Mouse (Mus musculus) MEL (cell line): ENCODE measurements at regions not wholly inside any gene's neighbourhood (a gene's known extent, or its start where the extent isn't known, plus 50 kb on each side); places are given as distances from the start of the nearest gene placed in this dataset.

Experiments
- DNase-seq: peaks from one replicate; pipeline ENCODE4 v3.0.0; 2011; ENCODE audit warnings: low read depth, low spot score
- H3K27ac ChIP-seq: 2 replicates; pipeline ENCODE4 v1.5.1; 2012; ENCODE audit warnings: low read depth, mild to moderate bottlenecking, control low read depth, low read length, moderate library complexity; ENCODE audit not compliant: control insufficient read depth
- H3K27me3 ChIP-seq, 2 experiments: fragments of 150-350 bp in 1 of 2; sonication (generic) in 1 of 2; 2 replicates each; pipeline ENCODE4 v1.6.1; 2012; ENCODE audit warnings: low read length in 2 of 2, mild to moderate bottlenecking in 2 of 2, improper control_type of control experiment in 1 of 2, moderate library complexity in 1 of 2; ENCODE audit not compliant: insufficient read depth in 2 of 2, control insufficient read depth in 1 of 2
- H3K36me3 ChIP-seq, 2 experiments: 2 replicates each; pipeline ENCODE4 v1.6.1; 2012 to 2014; ENCODE audit warnings: low read length in 2 of 2, improper control_type of control experiment in 1 of 2, inconsistent platforms in 1 of 2, mild to moderate bottlenecking in 1 of 2; ENCODE audit not compliant: insufficient read depth in 2 of 2, control insufficient read depth in 1 of 2
- H3K4me1 ChIP-seq, 2 experiments: fragments of 150-350 bp in 1 of 2; sonication (generic) in 1 of 2; 2 replicates each; pipeline ENCODE4 v1.6.1; 2012; ENCODE audit warnings: low read length in 2 of 2, improper control_type of control experiment in 1 of 2, mild to moderate bottlenecking in 1 of 2; ENCODE audit not compliant: insufficient read depth in 2 of 2, control insufficient read depth in 1 of 2
- H3K4me3 ChIP-seq, 2 experiments: fragments of 150-350 bp in 1 of 2; sonication (generic) in 1 of 2; 2 replicates each; pipeline ENCODE4 v1.5.1; 2012; ENCODE audit warnings: low read depth in 2 of 2, low read length in 2 of 2, mild to moderate bottlenecking in 2 of 2, moderate library complexity in 2 of 2, control low read depth in 1 of 2, improper control_type of control experiment in 1 of 2; ENCODE audit not compliant: control insufficient read depth in 1 of 2, insufficient read depth in 1 of 2
- H3K79me2 ChIP-seq: 2 replicates; pipeline ENCODE4 v1.6.1; 2012; ENCODE audit warnings: mild to moderate bottlenecking, low read length, moderate library complexity; ENCODE audit not compliant: control insufficient read depth, poor library complexity, insufficient read depth
- H3K9ac ChIP-seq: 2 replicates; pipeline ENCODE4 v1.6.1; 2012; ENCODE audit warnings: low read depth, mild to moderate bottlenecking, control low read depth, low read length, moderate library complexity; ENCODE audit not compliant: control insufficient read depth, poor library complexity, severe bottlenecking
- H3K9me3 ChIP-seq: fragments of 150-350 bp; sonication (generic); replicated peaks from 2 replicates; pipeline ENCODE4 v1.6.1; 2012; ENCODE audit warnings: mild to moderate bottlenecking, low read length, improper control_type of control experiment, moderate library complexity; ENCODE audit not compliant: insufficient read depth
- CHD1 ChIP-seq: IDR thresholded peaks from 2 replicates; pipeline ENCODE4 v1.6.1; 2012; ENCODE audit warnings: low read depth, mild to moderate bottlenecking, inconsistent platforms, low read length, improper control_type of control experiment
- CTCF ChIP-seq, 3 experiments: IDR thresholded peaks in 2 of 3; conservative IDR thresholded peaks in 1 of 3; 2 replicates each; pipeline ENCODE4 v1.5.1; 2011 to 2012; ENCODE audit warnings: low read length in 3 of 3, low read depth in 2 of 3, mild to moderate bottlenecking in 2 of 3, improper control_type of control experiment in 1 of 3, inconsistent platforms in 1 of 3, mixed read lengths in 1 of 3, moderate library complexity in 1 of 3; ENCODE audit not compliant: control insufficient read depth in 1 of 3, insufficient read depth in 1 of 3, poor library complexity in 1 of 3, severe bottlenecking in 1 of 3
- E2F4 ChIP-seq: IDR thresholded peaks from 2 replicates; pipeline ENCODE4 v1.6.1; 2011; ENCODE audit warnings: low read depth, low read length, improper control_type of control experiment, borderline replicate concordance
- ELF1 ChIP-seq: IDR thresholded peaks from 2 replicates; pipeline ENCODE4 v1.6.1; 2014; ENCODE audit warnings: low read depth, mild to moderate bottlenecking, inconsistent platforms, low read length, improper control_type of control experiment, moderate library complexity
- EP300 ChIP-seq, 2 experiments: IDR thresholded peaks; 2 replicates each; pipeline ENCODE4 v1.6.1; 2011; ENCODE audit warnings: improper control_type of control experiment in 2 of 2, low read length in 2 of 2, low read depth in 1 of 2, mild to moderate bottlenecking in 1 of 2
- ETS1 ChIP-seq: IDR thresholded peaks from 2 replicates; pipeline ENCODE4 v1.6.1; 2012; ENCODE audit warnings: low read depth, mild to moderate bottlenecking, inconsistent platforms, low read length, improper control_type of control experiment, moderate library complexity
- GATA1 ChIP-seq: IDR thresholded peaks from 2 replicates; pipeline ENCODE4 v1.6.1; 2011; ENCODE audit warnings: low read depth, low read length, improper control_type of control experiment
- KAT2A ChIP-seq: conservative IDR thresholded peaks from 2 replicates; pipeline ENCODE4 v1.6.1; 2012; ENCODE audit warnings: low read depth, low read length, improper control_type of control experiment, inconsistent platforms
- MAX ChIP-seq: IDR thresholded peaks from 2 replicates; pipeline ENCODE4 v1.6.1; 2011; ENCODE audit warnings: low read length, improper control_type of control experiment
- MXI1 ChIP-seq: IDR thresholded peaks from 2 replicates; pipeline ENCODE4 v1.6.1; 2011; ENCODE audit warnings: mild to moderate bottlenecking, low read depth, low read length, improper control_type of control experiment
- NELFE ChIP-seq: IDR thresholded peaks from 2 replicates; pipeline ENCODE4 v1.6.1; 2011; ENCODE audit warnings: low read depth, low read length, improper control_type of control experiment
- NRF1 ChIP-seq: IDR thresholded peaks from 2 replicates; pipeline ENCODE4 v1.6.1; 2014; ENCODE audit warnings: low read depth, mild to moderate bottlenecking, inconsistent platforms, low read length, improper control_type of control experiment, moderate library complexity; ENCODE audit not compliant: poor library complexity, insufficient read depth, severe bottlenecking
- POLR2A ChIP-seq, 2 experiments: IDR thresholded peaks; 2 replicates each; pipeline ENCODE4 v1.6.1; 2011 to 2012; ENCODE audit warnings: low read length in 2 of 2, mild to moderate bottlenecking in 2 of 2, control low read depth in 1 of 2, improper control_type of control experiment in 1 of 2, low read depth in 1 of 2, moderate library complexity in 1 of 2; ENCODE audit not compliant: control insufficient read depth in 1 of 2, insufficient read depth in 1 of 2, poor library complexity in 1 of 2
- POLR2AphosphoS5 ChIP-seq: IDR thresholded peaks from 2 replicates; pipeline ENCODE4 v1.6.1; 2012; ENCODE audit warnings: low read depth, borderline replicate concordance, mild to moderate bottlenecking, inconsistent platforms, low read length, moderate library complexity, mixed read lengths
- RCOR1 ChIP-seq: IDR thresholded peaks from 2 replicates; pipeline ENCODE4 v1.6.1; 2012; ENCODE audit warnings: low read depth, mild to moderate bottlenecking, inconsistent platforms, low read length, improper control_type of control experiment
- SMC3 ChIP-seq: IDR thresholded peaks from 2 replicates; pipeline ENCODE4 v1.6.1; 2011; ENCODE audit warnings: low read depth, low read length, improper control_type of control experiment
- TAL1 ChIP-seq: IDR thresholded peaks from 2 replicates; pipeline ENCODE4 v1.6.1; 2012; ENCODE audit warnings: mild to moderate bottlenecking, inconsistent platforms, low read length, moderate library complexity, mixed read lengths
- TBP ChIP-seq: IDR thresholded peaks from 2 replicates; pipeline ENCODE4 v1.8.0; 2011; ENCODE audit warnings: low read depth, low read length, improper control_type of control experiment
- TCF12 ChIP-seq: IDR thresholded peaks from 2 replicates; pipeline ENCODE4 v1.6.1; 2014; ENCODE audit warnings: low read depth, mild to moderate bottlenecking, inconsistent platforms, low read length, improper control_type of control experiment, moderate library complexity
- UBTF ChIP-seq: IDR thresholded peaks from 2 replicates; pipeline ENCODE4 v1.6.1; 2012; ENCODE audit warnings: low read depth, mild to moderate bottlenecking, inconsistent platforms, low read length, improper control_type of control experiment, moderate library complexity, borderline replicate concordance; ENCODE audit not compliant: insufficient read depth
- ZKSCAN1 ChIP-seq: IDR thresholded peaks from 2 replicates; pipeline ENCODE4 v1.6.1; 2012; ENCODE audit warnings: low read depth, mild to moderate bottlenecking, inconsistent platforms, low read length, improper control_type of control experiment, moderate library complexity
- ZNF384 ChIP-seq: IDR thresholded peaks from 2 replicates; pipeline ENCODE4 v1.6.1; 2012; ENCODE audit warnings: low read depth, mild to moderate bottlenecking, inconsistent platforms, low read length, improper control_type of control experiment

DNA sequence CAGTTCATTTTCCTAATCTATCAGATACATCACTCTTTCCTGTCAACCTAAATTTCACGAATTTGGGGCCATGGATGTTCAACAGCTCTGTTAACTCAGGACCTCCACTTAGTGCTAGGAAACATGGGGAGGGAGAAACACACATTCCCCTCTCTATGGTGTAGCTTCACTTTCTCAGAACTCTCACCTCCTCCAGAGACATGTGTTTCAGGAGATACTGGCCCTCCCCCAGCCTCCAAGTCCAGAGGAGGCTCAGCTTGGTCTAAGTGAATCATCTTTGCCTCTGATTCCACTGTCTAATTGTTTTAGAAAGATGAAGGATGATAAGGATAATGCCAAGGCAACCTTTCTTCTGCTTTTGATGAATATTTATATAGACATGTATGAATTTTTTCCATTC, 236.3 kb downstream of the Stim2 start:
- Histone ChIP-seq H3K4me1 (no peaks in the 10 kb centered on the region), H3K9me3 (no peaks in the 10 kb centered on the region), H3K4me3 (no peak overlapping the region), H3K36me3 (no peaks in the 10 kb centered on the region), H3K9ac (no peak overlapping the region), H3K79me2 (no peaks in the 10 kb centered on the region), H3K27me3 (no peaks in the 10 kb centered on the region; a peak in 1 of 4 replicates), H3K27ac (no peak overlapping the region)
- TF ChIP-seq ZNF384, result no peak
- no peak for TF ChIP-seq TCF12
- no peak for TF ChIP-seq POLR2A (IDR thresholded peaks at IDR 0.05; ENCODE audit: control insufficient read depth in 1 of 2, insufficient read depth in 1 of 2, low read depth in 1 of 2, low read length in 2 of 2, poor library complexity in 1 of 2)
- TF ChIP-seq MXI1, result no peak
- TF ChIP-seq E2F4, result no peak
- DNase-seq, result no peak

DNA sequence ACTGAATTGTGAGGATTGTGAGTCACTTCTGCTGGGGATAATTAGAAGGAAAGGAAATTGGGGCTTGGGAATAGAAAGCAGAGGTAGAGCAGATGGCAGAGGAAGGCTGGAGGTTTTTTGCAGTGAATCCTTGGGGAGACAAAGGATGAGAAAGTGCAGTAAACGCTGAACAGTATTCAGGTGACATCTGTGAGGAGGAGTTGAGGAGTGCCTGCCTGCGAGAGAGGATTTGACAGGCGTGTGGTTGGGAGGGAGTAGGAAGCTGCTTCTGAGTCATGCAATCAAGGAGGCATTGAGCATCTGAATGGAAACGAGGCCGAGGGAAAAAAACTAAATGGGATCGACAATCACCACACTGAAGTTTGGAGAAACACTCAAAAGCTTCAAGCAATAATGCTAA, 236.9 kb downstream of the Stim2 start:
- H3K27ac ChIP-seq, result no peak overlapping the region
- no peaks in the 10 kb centered on the region for H3K79me2 ChIP-seq
- no peak overlapping the region for H3K4me3 ChIP-seq
- TF ChIP-seq NRF1 (no peak), CTCF (IDR thresholded peaks at IDR 0.05 in 2 of 3, conservative IDR thresholded peaks at IDR 0.05 in 1 of 3; ENCODE audit: control insufficient read depth in 1 of 3, insufficient read depth in 1 of 3, low read depth in 2 of 3, low read length in 3 of 3, poor library complexity in 1 of 3, severe bottlenecking in 1 of 3) (no peak), EP300 (IDR thresholded peaks at IDR 0.05; ENCODE audit: low read depth in 1 of 2, low read length in 2 of 2) (no peak), SMC3 (no peak), ELF1 (no peak), MAX (no peak)
- no peaks in the 10 kb centered on the region for H3K36me3 ChIP-seq
- no peaks in the 10 kb centered on the region; a peak in 1 of 4 replicates for H3K27me3 ChIP-seq
- H3K9me3 ChIP-seq, result no peaks in the 10 kb centered on the region
- no peaks in the 10 kb centered on the region for H3K4me1 ChIP-seq
- no peak overlapping the region for H3K9ac ChIP-seq
- no peak for DNase-seq

DNA sequence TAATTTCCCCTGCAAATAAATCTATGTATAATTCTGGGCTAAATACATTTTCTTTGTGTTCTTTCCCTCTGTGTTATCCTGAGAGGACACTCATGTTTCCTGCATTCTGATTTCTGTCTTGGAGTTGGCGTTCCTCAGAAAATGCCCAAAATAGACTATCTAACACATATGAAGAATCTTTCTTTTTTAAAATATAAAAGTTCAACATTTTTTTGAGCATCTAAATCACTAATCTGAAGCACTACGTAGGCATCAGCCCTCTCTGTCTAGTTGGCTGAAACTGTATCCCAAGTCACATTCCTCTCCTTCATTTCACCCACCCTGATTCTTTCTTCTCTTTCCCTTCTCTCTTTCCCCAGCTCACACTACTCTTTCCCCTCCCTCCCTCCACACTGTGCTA, 238.9 kb downstream of the Stim2 start:
- H3K27me3 ChIP-seq, result no peaks in the 10 kb centered on the region; a peak in 1 of 4 replicates
- H3K27ac ChIP-seq, result no peak overlapping the region
- no peak for DNase-seq
- no peak for TF ChIP-seq MXI1
- no peak for TF ChIP-seq CHD1
- TF ChIP-seq KAT2A, result no peak
- no peak for TF ChIP-seq POLR2AphosphoS5
- no peak for TF ChIP-seq ZKSCAN1
- no peak for TF ChIP-seq ETS1
- no peak for TF ChIP-seq RCOR1
- TF ChIP-seq NRF1, result no peak
- no peak for TF ChIP-seq TAL1
- TF ChIP-seq UBTF, result no peak
- TF ChIP-seq EP300 (IDR thresholded peaks at IDR 0.05; ENCODE audit: low read depth in 1 of 2, low read length in 2 of 2), result no peak
- TF ChIP-seq GATA1, result no peak
- TF ChIP-seq TBP, result no peak
- TF ChIP-seq NELFE, result no peak
- no peak overlapping the region for H3K9ac ChIP-seq
- H3K4me3 ChIP-seq, result no peak overlapping the region
- H3K4me1 ChIP-seq, result no peaks in the 10 kb centered on the region
- no peaks in the 10 kb centered on the region for H3K79me2 ChIP-seq
- H3K36me3 ChIP-seq, result no peaks in the 10 kb centered on the region
- H3K9me3 ChIP-seq, result no peaks in the 10 kb centered on the region
